Mouse (Mus musculus): ENCODE measurements around the gene Rhox2g. TPM values are rescaled to one million over a fixed set of nuclear protein-coding genes. Genes with fewer than 3 reads are reported as not detected.

Gene Rhox2g
- polyA plus RNA-seq (2017; shearing (Covaris generic)), result not detected

DNA sequence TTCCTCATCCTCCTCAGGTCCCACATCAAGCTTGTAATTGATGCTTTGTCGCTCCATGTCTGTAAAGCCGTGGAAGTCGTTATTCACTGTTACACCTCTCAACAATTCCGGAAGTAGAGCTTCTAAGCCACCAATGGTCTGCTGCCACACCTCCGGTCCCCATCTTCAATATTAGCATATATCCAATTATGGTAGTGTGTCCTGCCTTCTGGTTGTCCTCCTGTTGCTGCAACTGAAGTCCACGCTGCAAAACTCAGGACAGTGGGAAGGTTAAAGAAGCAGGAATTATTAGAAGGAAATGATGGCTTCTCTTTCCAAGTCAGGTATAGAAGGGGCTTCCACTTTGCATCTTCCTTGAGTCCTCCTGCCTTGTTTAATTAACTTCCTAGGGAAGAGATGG, at the start of gene Rhox2g:
Gene Rhox2g, minus strand, starts transcription at position 101 of the 400 bp plus-strand sequence.

DNA sequence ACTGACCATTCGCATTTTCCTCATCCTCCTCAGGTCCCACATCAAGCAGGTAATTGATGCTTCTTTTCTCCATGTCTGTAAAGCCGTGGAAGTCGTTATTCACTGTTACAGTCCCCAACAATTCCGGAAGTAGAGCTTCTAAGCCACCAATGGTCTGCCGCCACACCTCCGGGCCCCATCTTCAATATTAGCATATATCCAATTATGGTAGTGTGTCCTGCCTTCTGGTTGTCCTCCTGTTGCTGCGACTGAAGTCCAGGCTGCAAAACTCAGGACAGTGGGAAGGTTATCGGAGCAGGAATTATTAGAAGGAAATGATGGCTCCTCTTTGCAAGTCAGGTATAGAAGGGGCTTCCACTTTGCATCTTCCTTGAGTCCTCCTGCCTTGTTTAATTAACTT, 29.9 kb upstream of the Rhox2g start, which contains the start of gene Rhox2h:
Gene Rhox2h, minus strand, starts transcription at position 101 of the 400 bp plus-strand sequence.

DNA sequence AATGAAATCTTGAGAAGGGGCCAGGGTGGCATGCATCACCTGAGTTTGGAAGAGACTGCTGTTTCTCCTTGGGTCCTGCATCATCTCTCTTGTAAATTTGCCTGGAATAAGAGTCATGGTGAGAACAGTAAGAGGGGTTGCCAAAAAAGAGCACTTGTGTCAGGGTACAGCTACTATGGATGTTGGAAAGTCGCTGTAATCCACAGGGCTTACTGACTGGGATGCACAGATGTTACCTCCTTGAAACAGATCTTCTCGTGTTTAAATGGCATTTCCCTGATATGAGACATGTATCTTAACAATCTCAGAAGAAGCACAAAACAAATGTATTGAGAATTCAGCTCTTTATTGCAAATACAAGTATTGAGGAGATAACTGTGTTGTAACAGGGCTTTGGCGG, 25.4 kb upstream of the Rhox2g start, which contains the start of gene Rhox3h:
Gene Rhox3h, minus strand, starts transcription at position 101 of the 400 bp plus-strand sequence.

DNA sequence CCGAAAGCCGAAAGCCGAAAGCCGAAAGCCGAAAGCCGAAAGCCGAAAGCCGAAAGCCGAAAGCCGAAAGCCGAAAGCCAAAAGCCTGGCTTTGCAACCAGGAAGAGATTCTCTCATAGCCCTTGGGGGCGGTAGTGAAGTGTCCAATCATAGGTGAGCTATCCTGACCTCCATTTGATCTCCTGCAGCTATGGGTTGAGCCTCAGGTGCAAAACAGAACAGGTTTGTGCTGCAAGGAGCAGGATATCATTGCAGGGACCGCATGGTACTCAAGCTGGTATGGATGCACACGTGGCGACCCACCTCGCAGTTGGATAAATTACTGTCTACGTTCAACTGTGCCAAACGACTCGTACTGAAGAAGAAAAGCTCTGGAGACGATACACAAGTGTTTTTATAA, 8.0 kb upstream of the Rhox2g start, which contains the start of gene Rhox4g:
Gene Rhox4g, minus strand, starts transcription at position 101 of the 400 bp plus-strand sequence.

DNA sequence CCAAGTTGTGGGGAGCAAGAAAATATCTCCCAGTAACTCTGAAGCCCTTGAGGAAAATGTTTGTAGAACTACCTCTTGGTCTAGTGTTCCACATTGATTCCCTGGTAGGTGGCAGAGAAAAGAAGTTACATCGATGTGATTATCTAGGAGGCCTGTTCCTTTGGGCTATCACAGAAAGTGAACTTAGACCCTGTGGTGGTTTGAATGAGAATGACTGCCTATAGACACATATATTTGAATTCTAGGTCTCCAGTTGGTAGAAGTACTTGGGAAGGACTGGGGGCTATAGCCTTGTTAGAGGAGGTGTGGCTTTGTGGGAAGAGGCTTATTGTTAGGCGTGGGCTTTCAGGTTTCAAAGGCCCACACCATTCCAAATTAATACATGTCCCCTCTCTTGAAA, 14.8 kb downstream of the Rhox2g start, which contains the start of gene Rhox3g:
Gene Rhox3g, minus strand, starts transcription at position 101 of the 400 bp plus-strand sequence.

DNA sequence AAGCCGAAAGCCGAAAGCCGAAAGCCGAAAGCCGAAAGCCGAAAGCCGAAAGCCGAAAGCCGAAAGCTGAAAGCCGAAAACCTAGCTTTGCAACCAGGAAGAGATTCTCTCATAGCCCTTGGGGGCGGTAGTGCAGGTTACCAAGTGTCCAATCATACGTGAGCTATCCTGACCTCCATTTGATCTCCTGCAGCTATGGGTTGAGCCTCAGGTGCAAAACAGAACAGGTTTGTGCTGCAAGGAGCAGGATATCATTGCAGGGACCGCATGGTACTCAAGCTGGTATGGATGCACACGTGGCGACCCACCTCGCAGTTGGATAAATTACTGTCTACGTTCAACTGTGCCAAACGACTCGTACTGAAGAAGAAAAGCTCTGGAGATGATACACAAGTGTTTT, 35.7 kb downstream of the Rhox2g start, which contains the start of gene Rhox4f:
Gene Rhox4f, minus strand, starts transcription at position 101 of the 400 bp plus-strand sequence.

Other genes starting within 250 kb of the Rhox2g start
- not detected for gene Rhox2b, start 231.4 kb downstream of the Rhox2g start, polyA plus RNA-seq (2017; shearing (Covaris generic))
- not detected for gene Rhox4b, start 211.0 kb downstream of the Rhox2g start, polyA plus RNA-seq (2017; shearing (Covaris generic))
- gene Rhox2c, start 189.8 kb downstream of the Rhox2g start, polyA plus RNA-seq (2017; shearing (Covaris generic)), result not detected
- gene Rhox3c, start 184.9 kb downstream of the Rhox2g start, polyA plus RNA-seq (2017; shearing (Covaris generic)), result not detected
- gene Rhox4c, start 163.1 kb downstream of the Rhox2g start, polyA plus RNA-seq (2017; shearing (Covaris generic)), result not detected
- gene Rhox2d, start 150.0 kb downstream of the Rhox2g start, polyA plus RNA-seq (2017; shearing (Covaris generic)), result not detected
- 0.31 TPM for gene Rhox4d, start 129.1 kb downstream of the Rhox2g start, polyA plus RNA-seq (2017; shearing (Covaris generic))
- not detected for gene Rhox2e, start 113.0 kb downstream of the Rhox2g start, polyA plus RNA-seq (2017; shearing (Covaris generic))
- gene Rhox3e, start 101.5 kb downstream of the Rhox2g start, polyA plus RNA-seq (2017; shearing (Covaris generic)), result not detected
- gene Rhox4e, start 86.1 kb downstream of the Rhox2g start, polyA plus RNA-seq (2017; shearing (Covaris generic)), result 0.21 TPM
- gene Rhox2f, start 72.1 kb downstream of the Rhox2g start, polyA plus RNA-seq (2017; shearing (Covaris generic)), result not detected
- not detected for gene Rhox3f, start 62.5 kb downstream of the Rhox2g start, polyA plus RNA-seq (2017; shearing (Covaris generic))
- gene Rhox4f, start 35.8 kb downstream of the Rhox2g start, polyA plus RNA-seq (2017; shearing (Covaris generic)), result not detected
- gene Rhox3g, start 14.9 kb downstream of the Rhox2g start, polyA plus RNA-seq (2017; shearing (Covaris generic)), result not detected
- not detected for gene Rhox4g, start 7.9 kb upstream of the Rhox2g start, polyA plus RNA-seq (2017; shearing (Covaris generic))
- not detected for gene Rhox3h, start 25.3 kb upstream of the Rhox2g start, polyA plus RNA-seq (2017; shearing (Covaris generic))
- gene Rhox2h, start 29.8 kb upstream of the Rhox2g start, polyA plus RNA-seq (2017; shearing (Covaris generic)), result not detected
- not detected for gene Rhox5, start 161.4 kb upstream of the Rhox2g start, polyA plus RNA-seq (2017; shearing (Covaris generic))
- not detected for gene Rhox6, start 183.4 kb upstream of the Rhox2g start, polyA plus RNA-seq (2017; shearing (Covaris generic))
- not detected for gene Rhox7a, start 188.2 kb upstream of the Rhox2g start, polyA plus RNA-seq (2017; shearing (Covaris generic))
- not detected for gene Rhox8, start 235.5 kb upstream of the Rhox2g start, polyA plus RNA-seq (2017; shearing (Covaris generic))